Mouse (Mus musculus): Measurements from ENCODE around the gene Utrn.

- TF ChIP-seq MAX (IDR thresholded peaks at IDR 0.05; ENCODE audit: low read length) (no peak), CTCF (conservative IDR thresholded peaks at IDR 0.05 in 1 of 2, IDR thresholded peaks at IDR 0.05 in 1 of 2; ENCODE audit: low read depth in 2 of 2, low read length in 2 of 2) (no peak), ZNF384 (IDR thresholded peaks at IDR 0.05; ENCODE audit: low read depth, low read length) (no peak), ZMIZ1 (IDR thresholded peaks at IDR 0.05; ENCODE audit: low read depth, low read length) (no peak), HCFC1 (IDR thresholded peaks at IDR 0.05; ENCODE audit: low read depth, low read length) (no peak), USF1 (IDR thresholded peaks at IDR 0.05; ENCODE audit: low read depth, low read length) (no peak), IRF4 (IDR thresholded peaks at IDR 0.05; ENCODE audit: low read depth, low read length) (no peak), KAT2A (IDR thresholded peaks at IDR 0.05; ENCODE audit: insufficient replicate concordance, low read length) (no peak), ZC3H11A (IDR thresholded peaks at IDR 0.05; ENCODE audit: low read depth, low read length) (no peak), JUN (IDR thresholded peaks at IDR 0.05; ENCODE audit: insufficient read depth, low read depth, low read length) (no peak), RAD21 (IDR thresholded peaks at IDR 0.05; ENCODE audit: low read depth, low read length) (no peak), E2F4 (IDR thresholded peaks at IDR 0.05; ENCODE audit: insufficient replicate concordance, low read depth, low read length) (no peak)
These were observed 61.5 kb downstream of the Utrn start for GRCm38 (mm10) chr10:12807706-12808105.
